Mouse (Mus musculus): ENCODE results near the gene Alad. TPM values are rescaled to one million over a fixed set of nuclear protein-coding genes. Genes with fewer than 3 reads are reported as not detected.

Alad gene
- total and polyA plus RNA-seq, 2 experiments from 2014 or later, result 62.1 to 82.4 TPM

- H3K4me2 ChIP-seq (ENCODE audit: low read depth, low read length), result peak overlapping the region; percentile 71; the same call in 1 of the 2 replicates
- no peak overlapping the region for H3K9ac ChIP-seq (replicated peaks; ENCODE audit: low read depth, low read length)
- TF ChIP-seq CTCF (IDR thresholded peaks at IDR 0.05; ENCODE audit: low read depth) (no peak), EP300 (IDR thresholded peaks at IDR 0.05; ENCODE audit: low read depth) (no peak)
- no peaks in the 10 kb centered on the region for H3K9me3 ChIP-seq (replicated peaks; ENCODE audit: control insufficient read depth, low read length)
- H3K27ac ChIP-seq (ENCODE audit: low read depth), result no peak overlapping the region; the same call in 1 of the 2 replicates
- H3K4me1 ChIP-seq (ENCODE audit: control insufficient read depth, insufficient read depth), result peaks cover 23% of the 10 kb centered on the region
- no peak for DNase-seq (ENCODE audit: low spot score)
- 0 out of 2 replicates have a peak overlapping the region, but pooled peaks have one; percentile 73 for H3K4me3 ChIP-seq (ENCODE audit: low read depth, low read length)
- no peaks in the 10 kb centered on the region for H3K27me3 ChIP-seq (ENCODE audit: control insufficient read depth, insufficient read depth, low read length)
- peaks cover 17% of the 10 kb centered on the region for H3K36me3 ChIP-seq (replicated peaks; ENCODE audit: control insufficient read depth, insufficient read depth, low read length)
- ATAC-seq (ENCODE audit: insufficient read depth, low read depth), result no peak
- 72% methylated on average over 10 of the region's 10 CpGs for WGBS
Measured at GRCm38 (mm10) chr4:62517538-62518415, 1.9 kb downstream of the Alad start.

GRCm38 (mm10) chr4:62517046-62517445 lies 2.7 kb downstream of the Alad start:
- 85% methylated on average over 8 of the region's 8 CpGs for WGBS
- no peaks in the 10 kb centered on the region for H3K9me3 ChIP-seq (replicated peaks; ENCODE audit: control insufficient read depth, low read length)
- peaks cover 20% of the 10 kb centered on the region for H3K36me3 ChIP-seq (replicated peaks; ENCODE audit: control insufficient read depth, insufficient read depth, low read length)
- DNase-seq (ENCODE audit: low spot score) (no peak), ATAC-seq (ENCODE audit: insufficient read depth, low read depth) (no peak)
- no peak overlapping the region for H3K4me2 ChIP-seq (ENCODE audit: low read depth, low read length)
- H3K27ac ChIP-seq (ENCODE audit: low read depth), result no peak overlapping the region
- TF ChIP-seq EP300 (IDR thresholded peaks at IDR 0.05; ENCODE audit: low read depth) (no peak), CTCF (IDR thresholded peaks at IDR 0.05; ENCODE audit: low read depth) (no peak)
- H3K4me3 ChIP-seq (ENCODE audit: low read depth, low read length), result no peak overlapping the region
- peaks cover 23% of the 10 kb centered on the region for H3K4me1 ChIP-seq (ENCODE audit: control insufficient read depth, insufficient read depth)
- H3K9ac ChIP-seq (replicated peaks; ENCODE audit: low read depth, low read length), result no peak overlapping the region
- H3K27me3 ChIP-seq (ENCODE audit: control insufficient read depth, insufficient read depth, low read length), result no peaks in the 10 kb centered on the region

GRCm38 (mm10) chr4:62516579-62516978 lies 3.1 kb downstream of the Alad start:
- Histone ChIP-seq H3K9ac (replicated peaks; ENCODE audit: low read depth, low read length) (no peak overlapping the region), H3K4me1 (ENCODE audit: control insufficient read depth, insufficient read depth) (peaks cover 23% of the 10 kb centered on the region), H3K27ac (ENCODE audit: low read depth) (peak overlapping the region; percentile 77), H3K27me3 (ENCODE audit: control insufficient read depth, insufficient read depth, low read length) (no peaks in the 10 kb centered on the region), H3K9me3 (replicated peaks; ENCODE audit: control insufficient read depth, low read length) (no peaks in the 10 kb centered on the region), H3K4me2 (ENCODE audit: low read depth, low read length) (no peak overlapping the region), H3K4me3 (ENCODE audit: low read depth, low read length) (no peak overlapping the region), H3K36me3 (replicated peaks; ENCODE audit: control insufficient read depth, insufficient read depth, low read length) (peaks cover 25% of the 10 kb centered on the region)
- 58% methylated on average over 1 of the region's 1 CpGs for WGBS
- DNase-seq (ENCODE audit: low spot score) (no peak), ATAC-seq (ENCODE audit: insufficient read depth, low read depth) (no peak)
- TF ChIP-seq EP300 (IDR thresholded peaks at IDR 0.05; ENCODE audit: low read depth), result no peak
- TF ChIP-seq CTCF (IDR thresholded peaks at IDR 0.05; ENCODE audit: low read depth), result no peak

GRCm38 (mm10) chr4:62516079-62516478 lies 3.6 kb downstream of the Alad start:
- H3K9me3 ChIP-seq (replicated peaks; ENCODE audit: control insufficient read depth, low read length), result no peaks in the 10 kb centered on the region
- H3K4me2 ChIP-seq (ENCODE audit: low read depth, low read length), result peak overlapping the region; percentile 22
- peak overlapping the region; percentile 77 for H3K27ac ChIP-seq (ENCODE audit: low read depth)
- no peak overlapping the region; the same call in 1 of the 2 replicates for H3K9ac ChIP-seq (replicated peaks; ENCODE audit: low read depth, low read length)
- no peak overlapping the region for H3K4me3 ChIP-seq (ENCODE audit: low read depth, low read length)
- ATAC-seq (ENCODE audit: insufficient read depth, low read depth) (peak; percentile 40; the same call in 1 of the 2 replicates), DNase-seq (ENCODE audit: low spot score) (peak; percentile 35)
- TF ChIP-seq CTCF (IDR thresholded peaks at IDR 0.05; ENCODE audit: low read depth) (peak; percentile 19; the same call in 1 of the 2 replicates), EP300 (IDR thresholded peaks at IDR 0.05; ENCODE audit: low read depth) (no peak)
- H3K36me3 ChIP-seq (replicated peaks; ENCODE audit: control insufficient read depth, insufficient read depth, low read length), result peaks cover 30% of the 10 kb centered on the region
- peaks cover 23% of the 10 kb centered on the region for H3K4me1 ChIP-seq (ENCODE audit: control insufficient read depth, insufficient read depth)
- no peaks in the 10 kb centered on the region for H3K27me3 ChIP-seq (ENCODE audit: control insufficient read depth, insufficient read depth, low read length)
- WGBS, result 30% methylated on average over 2 of the region's 2 CpGs

GRCm38 (mm10) chr4:62515490-62515889 lies 4.2 kb downstream of the Alad start:
- Histone ChIP-seq H3K4me2 (ENCODE audit: low read depth, low read length) (0 out of 2 replicates have a peak overlapping the region, but pooled peaks have one; percentile 22), H3K27me3 (ENCODE audit: control insufficient read depth, insufficient read depth, low read length) (no peaks in the 10 kb centered on the region), H3K27ac (ENCODE audit: low read depth) (peak overlapping the region; percentile 77), H3K36me3 (replicated peaks; ENCODE audit: control insufficient read depth, insufficient read depth, low read length) (peaks cover 36% of the 10 kb centered on the region), H3K9ac (replicated peaks; ENCODE audit: low read depth, low read length) (no peak overlapping the region; the same call in 1 of the 2 replicates), H3K4me1 (ENCODE audit: control insufficient read depth, insufficient read depth) (peaks cover 23% of the 10 kb centered on the region), H3K9me3 (replicated peaks; ENCODE audit: control insufficient read depth, low read length) (no peaks in the 10 kb centered on the region), H3K4me3 (ENCODE audit: low read depth, low read length) (no peak overlapping the region)
- TF ChIP-seq EP300 (IDR thresholded peaks at IDR 0.05; ENCODE audit: low read depth), result no peak
- TF ChIP-seq CTCF (IDR thresholded peaks at IDR 0.05; ENCODE audit: low read depth), result no peak
- WGBS, result 47% methylated on average over 3 of the region's 3 CpGs
- ATAC-seq (ENCODE audit: insufficient read depth, low read depth), result no peak
- no peak for DNase-seq (ENCODE audit: low spot score)
